Mouse (Mus musculus) kidney, embryonic 16.5 days (tissue): ENCODE measurements around the gene Pax4. TPM values are rescaled to one million over a fixed set of nuclear protein-coding genes. Genes with fewer than 3 reads are reported as not detected.

Experiments
- ATAC-seq: fragments of 200-750 bp; cut with Nextera tagmentation; 2 replicates; pipeline ENCODE4 v1.8.0; 2017; ENCODE audit warnings: moderate TSS enrichment; ENCODE audit not compliant: low FRiP score, low TSS enrichment
- H3K27ac ChIP-seq: fragments of 300-500 bp; sonication (generic); 2 replicates; pipeline ENCODE4 v1.5.1; 2014; ENCODE audit warnings: low read length
- H3K27me3 ChIP-seq: fragments of 300-500 bp; sonication (generic); 2 replicates; pipeline ENCODE4 v1.6.1; 2014; ENCODE audit warnings: low read length, control low read depth, mixed read lengths; ENCODE audit not compliant: insufficient read depth
- H3K36me3 ChIP-seq: fragments of 300-500 bp; sonication (generic); 2 replicates; pipeline ENCODE4 v1.6.1; 2014; ENCODE audit warnings: low read length, control low read depth, mixed read lengths; ENCODE audit not compliant: insufficient read depth
- H3K4me1 ChIP-seq: fragments of 300-500 bp; sonication (generic); 2 replicates; pipeline ENCODE4 v1.6.1; 2014; ENCODE audit warnings: low read length, control low read depth, mixed read lengths; ENCODE audit not compliant: insufficient read depth
- H3K4me2 ChIP-seq: fragments of 300-500 bp; sonication (generic); replicated peaks from 2 replicates; pipeline ENCODE4 v1.6.1; 2014; ENCODE audit warnings: low read depth, low read length
- H3K4me3 ChIP-seq: fragments of 300-500 bp; sonication (generic); 2 replicates; pipeline ENCODE4 v1.5.1; 2014; ENCODE audit warnings: mild to moderate bottlenecking, low read length
- H3K9ac ChIP-seq: fragments of 300-500 bp; sonication (generic); replicated peaks from 2 replicates; pipeline ENCODE4 v1.6.1; 2014; ENCODE audit warnings: low read length
- H3K9me3 ChIP-seq: fragments of 300-500 bp; sonication (generic); 2 replicates; pipeline ENCODE4 v1.6.1; 2016; ENCODE audit warnings: low read length, control low read depth
- WGBS: fragments of 180-500 bp; shearing (Covaris S2); extraction: QIAGEN DNeasy Blood & Tissue Kit; methylation state at CpG from one replicate; pipeline ENCODE4 v1.1.7; 2014; 5-methylcytosine and 5-hydroxymethylcytosine counted together
- polyA plus RNA-seq: library from polyadenylated mRNA; unstranded; fragments of >200 nt; fragmentation: Nextera tagmentation; extraction: Ambion mirVana; gene quantifications from 2 replicates; pipeline ENCODE4 v1.2.1, GENCODE M21; 2015

The Pax4 gene
- not detected in 2 replicates for polyA plus RNA-seq

DNA sequence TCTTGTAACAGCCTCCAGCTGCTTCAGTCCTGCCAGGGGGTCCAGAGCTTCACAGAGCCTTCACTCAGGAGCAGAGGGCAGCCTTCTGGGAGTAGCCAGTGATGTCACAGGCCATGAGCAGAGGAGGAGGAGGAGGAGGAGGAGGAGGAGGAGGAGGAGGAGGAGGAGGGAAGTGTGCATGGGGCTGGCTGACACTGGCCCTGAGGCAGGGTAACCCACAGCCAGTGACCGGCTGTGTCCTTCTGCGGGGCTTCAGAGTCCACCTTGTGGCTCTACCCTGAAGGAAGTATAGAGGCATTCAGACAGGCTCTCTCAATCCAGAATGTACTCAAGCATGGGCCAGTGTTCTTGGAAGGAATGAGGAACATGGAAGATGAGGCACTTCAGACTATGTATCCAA, at the start of gene Pax4:
Gene Pax4 (minus strand): TSS at position 101 of the 400 bp plus-strand sequence.
- no peaks in the 10 kb centered on the region for H3K9me3 ChIP-seq
- H3K27me3 ChIP-seq = peaks cover 35% of the 10 kb centered on the region
- no peak within 1 kb of the TSS for H3K4me3 ChIP-seq
- no peaks in the 10 kb centered on the region for H3K36me3 ChIP-seq
- ATAC-seq = no peak
- H3K4me1 ChIP-seq = no peaks in the 10 kb centered on the region
- no peak within 1 kb of the TSS for H3K27ac ChIP-seq
- no peak within 1 kb of the TSS for H3K9ac ChIP-seq
- 69% methylated on average over 2 of the region's 2 CpGs for WGBS
- H3K4me2 ChIP-seq = no peak within 1 kb of the TSS

GRCm38 (mm10) chr6:28497837-28498236, 48.7 kb upstream of the Pax4 start:
- Histone ChIP-seq H3K9me3 (no peaks in the 10 kb centered on the region), H3K9ac (no peak overlapping the region), H3K27me3 (no peaks in the 10 kb centered on the region), H3K4me1 (peaks cover 15% of the 10 kb centered on the region), H3K4me2 (no peak overlapping the region), H3K27ac (no peak overlapping the region), H3K4me3 (no peak overlapping the region), H3K36me3 (peaks cover 3% of the 10 kb centered on the region)
- 36% methylated on average over 5 of the region's 5 CpGs for WGBS
- ATAC-seq = peak; percentile 61; the same call in 1 of the 2 replicates

- no peak overlapping the region for H3K9ac ChIP-seq
- no peak overlapping the region for H3K4me2 ChIP-seq
- no peaks in the 10 kb centered on the region for H3K27me3 ChIP-seq
- peaks cover 16% of the 10 kb centered on the region for H3K36me3 ChIP-seq
- H3K27ac ChIP-seq = no peak overlapping the region
- no peaks in the 10 kb centered on the region for H3K9me3 ChIP-seq
- H3K4me3 ChIP-seq = no peak overlapping the region
- ATAC-seq = no peak
- peaks cover 11% of the 10 kb centered on the region for H3K4me1 ChIP-seq
Observed at GRCm38 (mm10) chr6:28491198-28491597, 42.0 kb upstream of the Pax4 start.

GRCm38 (mm10) chr6:28490612-28491011, 41.5 kb upstream of the Pax4 start:
- H3K4me1 ChIP-seq = peaks cover 16% of the 10 kb centered on the region
- 78% methylated on average over 5 of the region's 5 CpGs for WGBS
- no peak overlapping the region for H3K4me3 ChIP-seq
- no peaks in the 10 kb centered on the region for H3K27me3 ChIP-seq
- no peaks in the 10 kb centered on the region for H3K9me3 ChIP-seq
- no peak overlapping the region for H3K9ac ChIP-seq
- H3K4me2 ChIP-seq = no peak overlapping the region
- H3K27ac ChIP-seq = no peak overlapping the region
- no peak for ATAC-seq
- peaks cover 16% of the 10 kb centered on the region for H3K36me3 ChIP-seq

GRCm38 (mm10) chr6:28488204-28488851, 39.2 kb upstream of the Pax4 start:
- 0 out of 2 replicates have a peak overlapping the region, but pooled peaks have one; percentile 15 for H3K27ac ChIP-seq
- 73% methylated on average over 1 of the region's 1 CpGs for WGBS
- no peaks in the 10 kb centered on the region for H3K27me3 ChIP-seq
- peaks cover 16% of the 10 kb centered on the region for H3K36me3 ChIP-seq
- no peak overlapping the region for H3K4me2 ChIP-seq
- H3K9me3 ChIP-seq = no peaks in the 10 kb centered on the region
- peak; percentile 69 for ATAC-seq
- no peak overlapping the region for H3K4me3 ChIP-seq
- H3K9ac ChIP-seq = no peak overlapping the region
- peaks cover 27% of the 10 kb centered on the region for H3K4me1 ChIP-seq

GRCm38 (mm10) chr6:28486905-28487304, 37.8 kb upstream of the Pax4 start:
- H3K9ac ChIP-seq = no peak overlapping the region
- ATAC-seq = no peak
- H3K27ac ChIP-seq = no peak overlapping the region
- H3K9me3 ChIP-seq = no peaks in the 10 kb centered on the region
- H3K4me3 ChIP-seq = no peak overlapping the region
- H3K4me2 ChIP-seq = no peak overlapping the region
- peaks cover 42% of the 10 kb centered on the region for H3K4me1 ChIP-seq
- H3K27me3 ChIP-seq = no peaks in the 10 kb centered on the region
- WGBS = 84% methylated on average over 7 of the region's 7 CpGs
- H3K36me3 ChIP-seq = peaks cover 7% of the 10 kb centered on the region; the same call in 1 of the 2 replicates

- no peak overlapping the region for H3K4me2 ChIP-seq
- 83% methylated on average over 2 of the region's 2 CpGs for WGBS
- ATAC-seq = no peak
- 0 out of 2 replicates have a peak overlapping the region, but pooled peaks have one; percentile 20 for H3K27ac ChIP-seq
- peaks cover 46% of the 10 kb centered on the region for H3K4me1 ChIP-seq
- peaks cover 10% of the 10 kb centered on the region; the same call in 1 of the 2 replicates for H3K36me3 ChIP-seq
- H3K9me3 ChIP-seq = no peaks in the 10 kb centered on the region
- no peak overlapping the region for H3K9ac ChIP-seq
- no peaks in the 10 kb centered on the region for H3K27me3 ChIP-seq
- no peak overlapping the region for H3K4me3 ChIP-seq
Observed at GRCm38 (mm10) chr6:28486471-28486870, 37.3 kb upstream of the Pax4 start.

GRCm38 (mm10) chr6:28486008-28486407, 36.9 kb upstream of the Pax4 start:
- no peak for ATAC-seq
- peaks cover 51% of the 10 kb centered on the region for H3K4me1 ChIP-seq
- H3K4me2 ChIP-seq = no peak overlapping the region
- no peak overlapping the region for H3K4me3 ChIP-seq
- no peaks in the 10 kb centered on the region for H3K27me3 ChIP-seq
- H3K36me3 ChIP-seq = peaks cover 10% of the 10 kb centered on the region; the same call in 1 of the 2 replicates
- no peak overlapping the region for H3K27ac ChIP-seq
- no peak overlapping the region for H3K9ac ChIP-seq
- no peaks in the 10 kb centered on the region for H3K9me3 ChIP-seq
- 83% methylated on average over 2 of the region's 2 CpGs for WGBS

DNA sequence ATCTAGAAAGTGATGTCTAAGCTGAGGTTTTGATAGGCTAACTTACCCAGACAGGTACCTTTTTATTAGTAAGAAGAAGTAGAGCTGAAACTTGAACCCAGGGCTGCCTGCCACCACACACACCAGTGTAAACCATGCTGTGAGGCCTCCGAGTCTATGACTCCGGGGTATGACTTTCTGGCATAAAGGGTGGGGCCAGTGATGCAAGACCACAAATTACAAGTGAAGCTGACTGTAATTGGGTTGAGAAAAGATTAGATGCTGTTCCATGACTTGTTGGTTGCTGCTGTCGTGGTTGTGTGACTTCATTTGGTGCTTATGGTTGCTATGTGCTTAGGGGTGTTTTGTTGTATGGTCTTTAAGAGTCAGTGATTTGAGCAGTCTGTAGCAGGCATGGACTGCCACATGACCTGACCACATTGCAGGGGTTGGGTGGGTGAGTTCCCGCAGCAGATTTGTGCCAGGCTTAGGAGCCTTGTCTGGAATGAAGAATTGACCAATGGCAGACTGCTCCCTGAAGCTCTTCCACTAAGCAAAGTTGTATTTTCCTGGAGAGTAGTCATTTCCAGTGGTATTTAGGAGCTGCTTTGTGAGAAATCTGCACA, 33.7 kb upstream of the Pax4 start:
- ATAC-seq = no peak
- peaks cover 6% of the 10 kb centered on the region; the same call in 1 of the 2 replicates for H3K36me3 ChIP-seq
- peak overlapping the region; percentile 24 for H3K4me2 ChIP-seq
- 70% methylated on average over 4 of the region's 4 CpGs for WGBS
- H3K9ac ChIP-seq = peak overlapping the region; percentile 10; the same call in 1 of the 2 replicates
- no peak overlapping the region; the same call in 1 of the 2 replicates for H3K4me3 ChIP-seq
- H3K27ac ChIP-seq = no peak overlapping the region
- no peaks in the 10 kb centered on the region for H3K9me3 ChIP-seq
- no peaks in the 10 kb centered on the region for H3K27me3 ChIP-seq
- H3K4me1 ChIP-seq = peaks cover 47% of the 10 kb centered on the region
